Mouse (Mus musculus) spleen, postnatal 4 days (tissue): ENCODE results near the gene Mthfd1.
A peak's percentile ranks its signal among the peaks of the same experiment; 100 is the strongest.

ENCODE experiments used
- DNase-seq, 2 experiments: peaks; one replicate each; pipeline ENCODE4 v3.0.0; 2022; ENCODE audit warnings: low spot score in 2 of 2

Mthfd1 gene

GRCm38 (mm10) chr12:76303474-76303873, 48.4 kb downstream of the Mthfd1 start:
- DNase-seq: no peak

GRCm38 (mm10) chr12:76304199-76304598, 49.1 kb downstream of the Mthfd1 start:
- no peak for DNase-seq

DNA sequence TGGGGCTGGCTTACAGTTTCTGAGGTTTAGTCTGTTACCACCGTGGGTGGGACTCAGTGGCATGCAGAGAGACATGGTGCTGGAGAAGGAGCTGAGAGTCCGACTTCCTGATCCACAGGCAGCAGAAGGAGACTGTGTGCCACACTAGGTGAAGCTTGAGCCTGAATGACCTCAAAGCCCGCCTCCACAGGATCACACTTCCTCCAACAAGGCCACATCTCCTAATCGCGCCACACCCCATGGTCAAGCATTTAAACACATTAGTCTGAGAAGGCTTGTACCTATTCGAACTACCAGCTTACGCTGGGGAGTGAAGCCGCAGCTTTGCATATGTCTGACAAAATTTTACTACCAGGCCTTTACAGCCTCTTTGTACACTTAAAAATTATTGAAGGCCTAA, 50.0 kb downstream of the Mthfd1 start:
- no peak for DNase-seq

DNA sequence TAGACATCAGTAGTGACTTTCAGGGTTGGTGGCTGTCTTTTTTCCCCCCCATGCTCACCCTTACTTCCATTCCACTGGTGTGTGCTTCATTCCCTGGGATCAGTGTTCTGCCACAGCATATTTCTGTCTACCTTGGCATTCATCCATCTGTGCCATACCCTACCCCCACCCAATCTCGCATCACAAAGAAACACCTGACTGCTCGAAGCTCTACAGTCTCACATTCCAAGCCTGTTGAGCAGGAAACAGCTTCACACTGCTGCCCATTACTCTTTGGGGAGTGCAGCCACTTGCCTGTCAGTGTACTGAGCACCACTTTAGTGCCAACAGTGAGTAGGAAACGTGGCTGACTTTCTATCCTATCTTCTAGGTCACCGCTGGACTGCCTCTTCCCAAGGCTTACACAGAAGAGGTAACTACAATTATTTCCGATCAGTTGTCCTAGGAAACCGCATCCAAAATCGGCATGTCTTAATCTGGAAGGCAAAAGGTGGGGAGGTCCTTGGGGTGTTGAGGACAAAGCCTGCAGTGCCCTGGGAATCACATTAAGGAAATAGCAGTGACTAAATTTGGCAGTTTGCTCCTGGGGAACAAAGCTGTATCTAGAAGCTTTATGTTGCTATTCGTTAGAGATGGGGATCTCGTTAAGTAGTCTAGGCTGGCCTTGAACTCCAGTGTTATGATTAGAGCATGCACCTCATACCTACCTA, 51.9 kb downstream of the Mthfd1 start:
- DNase-seq: no peak

DNA sequence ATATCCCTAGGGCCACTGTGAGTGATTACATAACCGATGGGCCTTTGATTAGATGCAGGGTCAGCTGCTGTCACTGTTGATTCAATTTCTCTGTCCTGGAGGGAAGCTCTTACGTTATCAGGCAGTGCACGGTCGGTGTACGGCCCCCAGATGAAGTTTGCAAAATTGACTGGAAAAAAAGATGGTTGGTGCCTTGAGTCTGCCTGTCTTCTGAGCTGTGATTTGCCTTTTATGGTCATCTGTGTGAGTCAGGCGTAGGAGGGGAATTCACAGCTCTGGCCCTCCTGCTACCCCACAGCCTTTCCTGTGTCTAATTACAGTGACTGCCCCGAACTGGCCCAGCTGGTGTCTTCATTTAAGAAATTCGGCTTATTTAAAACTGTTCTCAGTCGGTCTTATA, 52.9 kb downstream of the Mthfd1 start:
- DNase-seq: no peak

DNA sequence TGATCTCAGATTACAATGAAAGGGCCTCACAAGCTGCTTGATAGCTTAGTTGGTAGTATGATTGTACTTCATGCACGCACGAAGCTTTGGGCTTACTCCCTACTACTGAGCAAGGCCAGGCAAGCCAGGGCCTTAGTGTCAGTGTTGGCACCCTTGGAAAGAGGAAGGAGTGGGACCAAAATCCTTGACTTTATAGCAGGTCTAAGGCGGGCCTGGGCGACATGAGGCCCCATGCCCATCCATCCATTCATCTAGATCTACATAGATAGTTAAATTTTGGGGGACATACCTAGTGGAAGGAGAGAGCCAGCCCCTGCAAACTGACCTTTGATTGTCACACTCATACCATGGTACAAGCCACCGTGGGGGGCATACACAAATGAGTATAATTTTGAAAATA, 53.3 kb downstream of the Mthfd1 start:
- no peak for DNase-seq

DNA sequence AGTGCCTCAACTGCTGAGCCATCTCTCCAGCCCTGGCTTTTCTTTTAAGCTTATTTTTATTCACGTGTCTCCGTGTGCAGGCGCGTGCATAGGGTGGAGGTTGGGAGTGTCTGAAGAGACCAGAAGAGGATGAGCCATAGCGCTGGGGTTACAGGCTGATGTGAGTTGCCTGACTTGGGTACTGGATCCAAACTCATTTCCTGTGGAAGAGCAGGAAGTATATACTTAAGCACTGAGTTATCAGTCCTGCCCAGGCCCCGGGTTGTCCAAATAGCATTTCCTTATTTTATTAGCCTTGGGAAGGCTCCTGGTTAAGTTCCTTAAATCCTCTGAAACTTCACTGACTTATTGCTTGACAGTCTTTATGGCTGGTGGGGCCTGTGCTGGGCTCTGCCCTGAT, 54.9 kb downstream of the Mthfd1 start:
- DNase-seq: no peak

GRCm38 (mm10) chr12:76310633-76311032, 55.5 kb downstream of the Mthfd1 start:
- DNase-seq: no peak

GRCm38 (mm10) chr12:76311227-76311626, 56.1 kb downstream of the Mthfd1 start:
- DNase-seq: no peak

GRCm38 (mm10) chr12:76311951-76312350, 56.9 kb downstream of the Mthfd1 start:
- DNase-seq: no peak

DNA sequence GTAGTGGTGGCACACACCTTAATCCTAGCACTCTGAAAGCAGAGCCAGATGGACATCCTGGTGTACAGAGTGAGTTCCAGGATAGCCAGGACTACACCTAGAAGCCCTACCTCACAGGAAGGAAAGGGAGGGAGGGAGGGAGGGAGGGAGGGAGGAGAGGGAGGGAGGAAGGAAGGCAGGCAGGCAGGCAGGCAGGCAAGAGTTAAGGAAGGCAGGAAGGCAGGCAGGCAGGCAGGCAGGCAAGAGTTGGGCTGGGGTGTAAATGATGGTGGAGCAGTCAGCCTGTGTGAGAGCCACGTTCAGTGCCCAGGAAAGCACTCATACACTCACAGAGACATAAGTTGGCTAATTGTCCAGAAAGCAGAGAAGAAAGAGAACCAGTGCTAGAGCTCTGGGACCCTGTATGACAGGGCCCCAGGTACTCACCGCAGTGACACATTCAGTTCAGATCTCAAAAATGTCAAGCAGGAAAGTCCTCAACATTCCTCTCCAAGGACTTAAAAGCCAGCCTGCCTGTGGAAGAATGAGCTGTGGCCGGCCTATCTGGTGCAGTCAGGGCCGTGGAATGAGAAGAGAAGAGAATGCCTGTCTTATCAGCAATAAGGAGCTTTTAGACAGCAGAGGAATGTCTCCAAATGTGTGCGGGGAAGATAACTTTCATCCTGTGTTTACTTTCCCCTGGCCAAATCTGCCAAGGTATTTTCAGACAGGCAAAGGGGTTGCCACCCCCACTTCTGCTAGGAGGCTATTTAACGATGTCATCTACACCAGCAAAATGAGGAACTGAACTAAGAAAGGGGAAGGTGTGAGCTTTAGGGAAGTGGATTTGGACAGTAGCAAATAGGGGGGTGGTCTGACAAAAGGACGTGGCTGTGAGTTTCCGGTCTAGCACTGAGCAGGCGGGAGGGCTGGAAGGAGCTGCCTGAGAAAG, 63.4 kb downstream of the Mthfd1 start:
- DNase-seq: peak; percentile 35 to 72

- peak; percentile 25 to 72 for DNase-seq
Measured at GRCm38 (mm10) chr12:76324679-76325431, 69.8 kb downstream of the Mthfd1 start, which contains the start of gene Akap5. Akap5 (plus strand) TSS chr12:76324891.

GRCm38 (mm10) chr12:76326437-76327220, 71.5 kb downstream of the Mthfd1 start:
- peak in 1 of 2 experiments; percentile 60 for DNase-seq

GRCm38 (mm10) chr12:76328567-76329354, 73.7 kb downstream of the Mthfd1 start:
- peak in 1 of 2 experiments; percentile 51 for DNase-seq

DNA sequence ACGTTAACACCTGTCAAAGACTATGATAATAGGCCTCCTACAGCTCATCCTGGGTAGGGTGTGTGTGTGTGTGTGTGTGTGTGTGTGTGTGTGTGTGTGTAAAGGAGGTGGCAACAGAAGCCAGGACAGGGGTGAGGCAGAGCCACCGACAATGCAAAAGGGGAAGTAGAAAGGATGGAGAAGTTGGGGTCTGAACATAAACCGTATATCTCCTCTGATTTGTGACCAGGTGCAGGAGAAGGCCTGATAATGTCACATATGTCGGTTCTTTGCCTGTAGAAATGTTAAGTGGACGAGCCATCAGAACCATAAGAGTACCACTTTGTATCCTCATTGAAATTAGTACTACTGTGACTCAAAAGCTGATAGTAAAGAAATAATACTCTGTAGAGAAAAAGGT, 78.6 kb downstream of the Mthfd1 start:
- no peak for DNase-seq

- no peak for DNase-seq
Measured at GRCm38 (mm10) chr12:76335641-76336040, 80.5 kb downstream of the Mthfd1 start.

DNA sequence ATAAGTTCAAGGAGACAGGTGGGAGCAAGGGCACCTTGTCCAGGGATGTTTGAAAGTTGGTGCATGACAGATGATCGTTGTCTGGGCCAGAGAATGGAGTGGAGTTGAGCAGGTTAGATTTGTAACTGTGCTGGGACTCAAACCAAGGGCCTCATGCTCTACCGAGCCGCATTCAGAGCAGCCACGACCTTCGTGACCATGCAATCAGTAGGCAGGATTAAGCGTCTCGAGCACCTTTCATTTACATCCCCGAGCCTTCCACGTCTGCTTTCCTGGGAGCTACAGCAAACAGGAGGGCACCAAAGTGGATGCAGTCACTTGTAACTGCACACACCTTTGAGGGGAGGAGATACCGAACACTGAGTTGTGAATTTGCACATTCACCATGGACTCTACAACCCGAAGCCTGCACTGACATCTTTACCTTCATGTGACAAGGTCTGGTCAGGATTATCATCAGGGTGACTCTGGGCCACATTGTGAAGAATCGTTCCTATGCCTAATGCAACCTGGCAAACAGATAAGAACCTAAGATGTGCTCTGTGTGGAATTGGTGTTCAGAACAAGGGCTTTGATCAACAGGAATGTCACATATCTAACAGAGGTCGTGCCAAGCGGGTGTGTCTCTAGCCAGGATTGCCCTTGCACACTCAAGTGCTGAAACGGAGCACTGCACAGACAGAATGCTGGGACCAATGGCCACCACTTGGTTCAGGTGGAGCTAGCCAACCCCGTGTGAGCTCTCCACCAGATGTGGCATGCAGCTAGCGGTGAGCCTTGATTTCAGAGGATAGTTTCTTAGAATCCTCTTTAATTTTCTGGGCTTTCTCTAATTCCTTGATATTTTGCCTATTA, 81.2 kb downstream of the Mthfd1 start:
- DNase-seq: no peak

- DNase-seq: peak; percentile 51 to 80
Measured at GRCm38 (mm10) chr12:76341080-76341479, 86.0 kb downstream of the Mthfd1 start.

GRCm38 (mm10) chr12:76345759-76346455, 90.8 kb downstream of the Mthfd1 start:
- peak in 1 of 2 experiments; percentile 61 for DNase-seq
